Mouse (Mus musculus) bone marrow, adult 2 months (tissue): ENCODE results near the gene 2310022A10Rik.

Source experiments
- CTCF ChIP-seq: fragments of 200-500 bp; IDR thresholded peaks from 2 replicates; pipeline ENCODE4 v1.5.1; 2011; ENCODE audit warnings: low read length, control low read depth; ENCODE audit not compliant: control insufficient read depth, insufficient read depth
- POLR2A ChIP-seq: fragments of 200-500 bp; IDR thresholded peaks from 2 replicates; pipeline ENCODE4 v1.6.1; 2011; ENCODE audit warnings: low read depth, mild to moderate bottlenecking, control low read depth, low read length, borderline replicate concordance; ENCODE audit not compliant: control insufficient read depth

DNA sequence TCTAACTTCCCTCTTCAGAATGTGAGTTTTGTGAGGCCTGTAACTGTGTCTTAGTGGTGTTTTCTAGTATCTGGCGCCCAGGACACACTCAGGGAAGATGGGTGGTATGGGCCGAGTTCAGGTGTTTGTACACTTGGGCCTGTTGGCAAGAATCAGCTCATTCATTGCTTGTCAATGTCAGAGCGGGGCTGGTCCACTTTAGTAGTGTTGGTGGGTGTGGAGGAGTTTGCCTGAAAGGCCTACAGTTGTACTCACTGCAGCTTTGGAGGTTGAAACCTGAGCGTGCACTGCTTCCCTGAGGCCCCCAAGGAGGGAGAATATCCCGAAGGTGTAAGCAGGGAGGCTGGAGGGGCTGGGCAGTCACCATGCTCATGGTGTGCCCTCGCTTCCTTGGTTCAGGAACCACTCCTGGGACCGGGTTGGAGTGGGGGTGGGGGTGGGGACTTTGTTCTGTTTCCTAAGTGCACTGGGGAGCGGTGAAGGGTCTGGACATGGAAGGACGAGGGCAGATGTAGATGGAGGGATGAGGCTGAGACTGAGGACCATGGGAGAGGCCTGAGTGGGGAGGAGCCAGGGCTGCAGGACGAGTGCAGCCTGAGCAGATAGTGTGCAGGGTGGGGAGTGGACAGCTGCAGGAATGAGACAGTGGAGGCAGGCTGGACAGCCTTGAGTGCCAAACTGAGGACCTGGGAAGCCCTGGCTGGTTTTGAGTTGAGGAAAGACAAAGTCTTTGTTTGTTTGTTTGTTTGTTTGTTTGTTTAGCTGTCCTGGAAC lies 53.6 kb downstream of the 2310022A10Rik start:
- TF ChIP-seq CTCF (no peak), POLR2A (no peak)
